Mouse (Mus musculus) C2C12 (cell line): ENCODE measurements at regions not wholly inside any gene's neighbourhood (a gene's known extent, or its start where the extent isn't known, plus 50 kb on each side); places are given as distances from the start of the nearest gene placed in this dataset.

Experiments
- CEBPB ChIP-seq: IDR thresholded peaks from one replicate; pipeline ENCODE4 v1.6.1; 2011; ENCODE audit warnings: low read depth, mild to moderate bottlenecking, control low read depth, moderate library complexity
- CTCF ChIP-seq: IDR thresholded peaks from one replicate; pipeline ENCODE4 v1.5.1; 2011; ENCODE audit not compliant: control insufficient read depth, insufficient read depth, insufficient read length
- MAX ChIP-seq: IDR thresholded peaks from one replicate; pipeline ENCODE4 v1.6.1; 2011; ENCODE audit warnings: mild to moderate bottlenecking, control low read depth
- MYOG ChIP-seq: IDR thresholded peaks from one replicate; pipeline ENCODE4 v1.6.1; 2011; ENCODE audit not compliant: control insufficient read depth, insufficient read length; ENCODE audit errors: extremely low read depth

- TF ChIP-seq CTCF (no peak), MAX (no peak), MYOG (no peak), CEBPB (no peak)
These were observed 172.6 kb downstream of the 9530068E07Rik start for GRCm38 (mm10) chr11:52568794-52569193.
